Mouse (Mus musculus): ENCODE measurements around the gene Chpt1. TPM values are rescaled to one million over a fixed set of nuclear protein-coding genes. Genes with fewer than 3 reads are reported as not detected.

Chpt1 gene
- polyA plus RNA-seq, 1 experiment from 2014 or later, result 17.1 TPM

Other genes with a start within 250 kb of the Chpt1 start
- 128 and 151 TPM in 2 replicates for gene Dram1, start 125.0 kb downstream of the Chpt1 start, polyA plus RNA-seq (2015; fragmentation: Nextera tagmentation; extraction: Ambion mirVana)
- gene Gnptab, start 124.9 kb downstream of the Chpt1 start, polyA plus RNA-seq (2015; fragmentation: Nextera tagmentation; extraction: Ambion mirVana), result 16.8 and 18.1 TPM in 2 replicates
- gene Sycp3, start 44.5 kb downstream of the Chpt1 start, polyA plus RNA-seq (2015; fragmentation: Nextera tagmentation; extraction: Ambion mirVana), result 0.48 TPM in 1 of 2 replicates, not detected in the other
- gene Mybpc1, start 101.1 kb upstream of the Chpt1 start, polyA plus RNA-seq (2015; fragmentation: Nextera tagmentation; extraction: Ambion mirVana), result 7.5 and 23.4 TPM in 2 replicates
- 0.43 and 0.49 TPM in 2 replicates for gene Spic, start 180.9 kb upstream of the Chpt1 start, polyA plus RNA-seq (2015; fragmentation: Nextera tagmentation; extraction: Ambion mirVana)
- gene Arl1, start 226.8 kb upstream of the Chpt1 start, polyA plus RNA-seq (2015; fragmentation: Nextera tagmentation; extraction: Ambion mirVana), result 194 and 197 TPM in 2 replicates